Mouse (Mus musculus): Measurements from ENCODE around the gene Tbc1d7.

The Tbc1d7 gene

GRCm38 (mm10) chr13:43202351-43202750 lies 31.1 kb upstream of the Tbc1d7 start:
- ChIA-PET POLR2A (interaction anchor here in 1 of 4 experiments (1.2 kb wide), 1 partner anchor 109 kb away, joined by 3 read pairs; no protein-coding TSS in a partner anchor), CTCF (interaction anchor here in 3 of 4 experiments (1.2 to 5.5 kb wide), 3 partner anchors 13 to 23 kb away, joined by 4 to 41 read pairs (median 4); no protein-coding TSS in a partner anchor)

GRCm38 (mm10) chr13:43201033-43201432 lies 29.7 kb upstream of the Tbc1d7 start:
- CTCF ChIA-PET: interaction anchor here (0.5 to 5.5 kb wide), 68 partner anchors 8 to 1088 kb away, joined by 3 to 66 read pairs (median 4); partner anchors contain the start of genes Nol7 (in 2 of the 4), Tbc1d7 (in 2 of the 4) and Gfod1 (in 1 of the 4)
- POLR2A ChIA-PET: interaction anchor here in 2 of 4 experiments (1.1 to 2.4 kb wide), 10 partner anchors 8 to 95 kb away, joined by 3 to 16 read pairs (median 6); no protein-coding TSS in a partner anchor

- POLR2A ChIA-PET: interaction anchor here in 3 of 4 experiments (1.1 to 2.4 kb wide), 13 partner anchors 8 to 198 kb away, joined by 3 to 16 read pairs (median 6); partner anchors contain the start of gene Nol7 (in 1 of the 3)
- CTCF ChIA-PET: interaction anchor here (0.5 to 5.5 kb wide), 67 partner anchors 9 to 1088 kb away, joined by 3 to 66 read pairs (median 5); partner anchors contain the start of genes Nol7 (in 2 of the 4), Tbc1d7 (in 2 of the 4) and Gfod1 (in 1 of the 4)
Observed at GRCm38 (mm10) chr13:43200473-43200872, 29.2 kb upstream of the Tbc1d7 start.

- POLR2A ChIA-PET: interaction anchor here in 3 of 4 experiments (0.8 to 2.4 kb wide), 16 partner anchors 8 to 332 kb away, joined by 3 to 16 read pairs (median 6); partner anchors contain the start of gene Nol7 (in 1 of the 3)
Observed at GRCm38 (mm10) chr13:43199749-43200148, 28.4 kb upstream of the Tbc1d7 start.

GRCm38 (mm10) chr13:43199282-43199681 lies 28.0 kb upstream of the Tbc1d7 start:
- CTCF ChIA-PET: interaction anchor here (0.6 to 5.5 kb wide), 63 partner anchors 7 to 545 kb away, joined by 3 to 66 read pairs (median 4); partner anchors contain the start of genes Gfod1 (in 2 of the 4), Tbc1d7 (in 2 of the 4) and Nol7 (in 1 of the 4)
- POLR2A ChIA-PET: interaction anchor here in 3 of 4 experiments (0.8 to 2.4 kb wide), 14 partner anchors 8 to 199 kb away, joined by 3 to 16 read pairs (median 6); partner anchors contain the start of gene Nol7 (in 1 of the 3)

More at GRCm38 (mm10) chr13:43199749-43200148, 28.4 kb upstream of the Tbc1d7 start:
- CTCF ChIA-PET: interaction anchor here (0.5 to 5.5 kb wide), 79 partner anchors 8 to 1525 kb away, joined by 3 to 66 read pairs (median 4); partner anchors contain the start of genes Gfod1 (in 2 of the 4), Tbc1d7 (in 2 of the 4) and Nol7 (in 1 of the 4)

- CTCF ChIA-PET: interaction anchor here (0.6 to 5.5 kb wide), 5 partner anchors 23 to 628 kb away, joined by 3 to 41 read pairs (median 3); no protein-coding TSS in a partner anchor
- POLR2A ChIA-PET: interaction anchor here in 2 of 4 experiments (0.7 to 1.5 kb wide), 4 partner anchors 9 to 18 kb away, joined by 3 to 5 read pairs (median 4); no protein-coding TSS in a partner anchor
Observed at GRCm38 (mm10) chr13:43197187-43197586, 25.9 kb upstream of the Tbc1d7 start.

- ChIA-PET POLR2A (interaction anchor here in 2 of 4 experiments (1.1 to 1.5 kb wide), 3 partner anchors 13 to 202 kb away, joined by 3 to 5 read pairs (median 3); partner anchors contain the start of gene Nol7 (in 1 of the 2)), CTCF (interaction anchor here in 2 of 4 experiments (0.7 to 2.1 kb wide), 4 partner anchors 20 to 378 kb away, joined by 3 to 7 read pairs (median 4); no protein-coding TSS in a partner anchor)
Observed at GRCm38 (mm10) chr13:43196000-43196399, 24.7 kb upstream of the Tbc1d7 start.

GRCm38 (mm10) chr13:43193932-43194331 lies 22.6 kb upstream of the Tbc1d7 start:
- POLR2A ChIA-PET: interaction anchor here in 2 of 4 experiments (0.5 to 1.6 kb wide), 3 partner anchors 10 to 28 kb away, joined by 3 to 12 read pairs (median 7); no protein-coding TSS in a partner anchor
- CTCF ChIA-PET: interaction anchor here in 1 of 4 experiments (0.7 kb wide), 1 partner anchor 11 kb away, joined by 3 read pairs; no protein-coding TSS in a partner anchor

GRCm38 (mm10) chr13:43193266-43193665 lies 22.0 kb upstream of the Tbc1d7 start:
- ChIA-PET POLR2A (no interaction called here), CTCF (interaction anchor here in 1 of 4 experiments (0.7 kb wide), 1 partner anchor 12 kb away, joined by 3 read pairs; no protein-coding TSS in a partner anchor)

GRCm38 (mm10) chr13:43191741-43192192 lies 20.5 kb upstream of the Tbc1d7 start:
- CTCF ChIA-PET: interaction anchor here in 3 of 4 experiments (0.6 to 1.9 kb wide), 8 partner anchors 8 to 355 kb away, joined by 3 to 9 read pairs (median 4); no protein-coding TSS in a partner anchor
- POLR2A ChIA-PET: interaction anchor here in 2 of 4 experiments (1.0 to 1.4 kb wide), 7 partner anchors 8 to 207 kb away, joined by 3 to 6 read pairs (median 3); no protein-coding TSS in a partner anchor

GRCm38 (mm10) chr13:43191290-43191689 lies 20.0 kb upstream of the Tbc1d7 start:
- CTCF ChIA-PET: interaction anchor here (0.6 to 1.9 kb wide), 6 partner anchors 8 to 375 kb away, joined by 3 to 9 read pairs (median 4); no protein-coding TSS in a partner anchor
- POLR2A ChIA-PET: interaction anchor here in 2 of 4 experiments (0.5 to 1.4 kb wide), 9 partner anchors 8 to 208 kb away, joined by 3 to 6 read pairs (median 3); partner anchors contain the start of gene Nol7 (in 1 of the 2)

- POLR2A ChIA-PET: interaction anchor here in 3 of 4 experiments (0.5 to 1.6 kb wide), 7 partner anchors 10 to 538 kb away, joined by 3 to 6 read pairs (median 3); no protein-coding TSS in a partner anchor
Observed at GRCm38 (mm10) chr13:43187736-43188135, 16.4 kb upstream of the Tbc1d7 start.

GRCm38 (mm10) chr13:43183248-43184055 lies 12.2 kb upstream of the Tbc1d7 start:
- CTCF ChIA-PET: interaction anchor here (0.5 to 5.3 kb wide), 23 partner anchors 9 to 622 kb away, joined by 3 to 46 read pairs (median 4); no protein-coding TSS in a partner anchor

More at GRCm38 (mm10) chr13:43187736-43188135, 16.4 kb upstream of the Tbc1d7 start:
- CTCF ChIA-PET: interaction anchor here in 2 of 4 experiments (0.9 to 1.0 kb wide), 4 partner anchors 12 to 16 kb away, joined by 3 read pairs; partner anchors contain the start of gene Tbc1d7 (in 1 of the 2)

GRCm38 (mm10) chr13:43182465-43183201 lies 11.3 kb upstream of the Tbc1d7 start:
- CTCF ChIA-PET: interaction anchor here (0.5 to 5.3 kb wide), 18 partner anchors 10 to 512 kb away, joined by 3 to 46 read pairs (median 4); no protein-coding TSS in a partner anchor

More at GRCm38 (mm10) chr13:43183248-43184055, 12.2 kb upstream of the Tbc1d7 start:
- POLR2A ChIA-PET: interaction anchor here in 2 of 4 experiments (0.5 to 4.2 kb wide), 38 partner anchors 8 to 432 kb away, joined by 3 to 24 read pairs (median 4); partner anchors contain the start of genes Nol7 (in 2 of the 2), Tbc1d7 (in 2 of the 2) and Rnf182 (in 1 of the 2)

GRCm38 (mm10) chr13:43181104-43181503 lies 9.8 kb upstream of the Tbc1d7 start:
- POLR2A ChIA-PET: interaction anchor here in 3 of 4 experiments (0.6 to 4.2 kb wide), 11 partner anchors 9 to 319 kb away, joined by 3 to 24 read pairs (median 4); partner anchors contain the start of genes Tbc1d7 (in 2 of the 3) and Nol7 (in 1 of the 3)
- CTCF ChIA-PET: interaction anchor here in 3 of 4 experiments (0.7 to 5.3 kb wide), 8 partner anchors 9 to 151 kb away, joined by 3 to 46 read pairs (median 4); no protein-coding TSS in a partner anchor

More at GRCm38 (mm10) chr13:43182465-43183201, 11.3 kb upstream of the Tbc1d7 start:
- POLR2A ChIA-PET: interaction anchor here in 3 of 4 experiments (0.6 to 4.2 kb wide), 21 partner anchors 8 to 433 kb away, joined by 3 to 24 read pairs (median 4); partner anchors contain the start of genes Tbc1d7 (in 2 of the 3), Nol7 (in 1 of the 3) and Rnf182 (in 1 of the 3)

- CTCF ChIA-PET: no interaction called here
- POLR2A ChIA-PET: interaction anchor here in 1 of 4 experiments (1.0 to 1.8 kb wide), 3 partner anchors 39 to 221 kb away, joined by 3 to 4 read pairs (median 4); partner anchors contain the start of gene Nol7
Observed at GRCm38 (mm10) chr13:43177317-43177716, 6.0 kb upstream of the Tbc1d7 start.

Data from embryonic stem cell, embryonic (primary cell).